Mouse (Mus musculus): ENCODE results near the gene Prtg. TPM values are rescaled to one million over a fixed set of nuclear protein-coding genes. Genes with fewer than 3 reads are reported as not detected.
A peak's percentile ranks its signal among the peaks of the same experiment; 100 is the strongest.

The Prtg gene
- polyA plus RNA-seq, 1 experiment from 2014 or later, result 2.7 TPM

DNA sequence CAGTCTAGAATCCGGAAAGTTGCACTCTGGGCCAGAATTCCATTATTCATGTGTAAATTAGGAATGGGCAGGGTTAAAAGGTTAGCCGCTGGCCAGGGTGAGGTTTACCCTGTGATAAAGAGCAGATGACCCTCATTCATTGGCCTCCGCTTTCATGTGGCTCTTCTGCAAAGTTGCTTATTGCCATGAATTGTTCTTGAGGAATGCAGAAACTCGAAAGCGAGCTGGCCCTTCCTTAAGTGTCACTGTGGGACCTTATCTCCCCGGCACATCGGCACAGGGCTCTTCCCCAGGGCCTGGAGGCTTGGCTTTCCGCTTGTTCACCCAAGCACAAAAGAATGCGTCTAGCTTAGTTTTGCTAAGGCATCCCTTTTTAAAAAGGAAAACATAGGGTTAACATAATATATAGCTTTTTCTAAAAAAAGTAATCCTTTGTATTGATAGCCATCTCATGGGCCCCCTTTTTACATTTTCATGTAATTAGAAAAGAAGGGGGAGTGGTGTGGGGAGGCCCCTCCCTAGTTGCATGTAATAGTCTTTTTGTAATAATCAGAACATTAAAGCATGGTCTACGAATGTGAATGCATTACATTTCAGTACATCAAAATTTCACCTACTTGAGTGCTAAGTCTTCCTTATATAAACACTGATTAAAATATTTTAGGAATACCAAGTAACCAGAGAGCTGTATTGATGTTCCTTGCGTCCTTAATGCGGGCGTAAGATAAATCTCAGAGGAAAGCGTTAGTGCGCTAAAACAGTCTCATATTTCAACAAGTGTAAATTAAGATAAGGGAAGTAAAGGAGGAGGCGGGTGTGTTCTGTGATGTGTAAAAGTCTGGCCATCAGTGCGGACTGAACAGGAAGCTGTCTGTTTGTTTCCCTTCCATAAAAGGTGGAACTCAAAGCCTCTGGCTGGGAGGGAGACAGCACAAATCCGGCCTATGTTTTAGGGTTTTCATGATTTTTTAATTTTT lies 6.2 kb downstream of the Prtg start:
- H3K4me3 ChIP-seq (ENCODE audit: low read depth, low read length), result no peak overlapping the region
- no peak overlapping the region for H3K9ac ChIP-seq (ENCODE audit: low read length)
- no peaks in the 10 kb centered on the region for H3K9me3 ChIP-seq (ENCODE audit: control insufficient read depth, low read length)
- no peak for ATAC-seq (ENCODE audit: insufficient number of reproducible peaks, low FRiP score, low TSS enrichment, low read depth)
- H3K36me3 ChIP-seq (ENCODE audit: control insufficient read depth, insufficient read depth, low read length), result no peaks in the 10 kb centered on the region
- no peak for DNase-seq (ENCODE audit: low spot score)
- WGBS, result 27% methylated on average over 18 of the region's 18 CpGs
- H3K27ac ChIP-seq (replicated peaks; ENCODE audit: low read depth, low read length), result no peak overlapping the region
- no peaks in the 10 kb centered on the region for H3K27me3 ChIP-seq (ENCODE audit: control insufficient read depth, insufficient read depth, low read length)
- H3K4me2 ChIP-seq (ENCODE audit: low read depth, severe bottlenecking), result no peak overlapping the region
- peaks cover 10% of the 10 kb centered on the region for H3K4me1 ChIP-seq (ENCODE audit: control insufficient read depth, insufficient read depth, low read length)

DNA sequence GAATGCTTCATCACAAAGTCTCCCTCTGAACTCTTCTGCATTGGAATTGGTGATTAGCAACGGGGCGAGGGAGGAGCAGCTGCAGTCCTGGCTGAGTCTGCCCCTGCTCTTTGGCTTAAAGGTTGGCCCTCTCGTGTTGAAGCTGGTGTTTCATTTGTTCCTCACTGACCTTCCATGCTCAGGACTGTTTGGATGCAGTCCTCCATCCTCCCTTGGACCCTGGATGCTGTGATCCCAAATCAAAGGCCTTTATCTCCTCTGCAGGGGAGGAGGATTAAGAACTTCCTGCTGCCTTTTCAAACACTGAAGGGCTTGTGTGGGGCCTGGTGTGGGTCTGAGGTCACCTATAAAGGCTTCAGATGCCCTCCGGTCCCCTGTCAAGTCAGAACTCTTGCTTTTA lies 18.8 kb downstream of the Prtg start:
- H3K36me3 ChIP-seq (ENCODE audit: control insufficient read depth, insufficient read depth, low read length), result no peaks in the 10 kb centered on the region
- H3K9ac ChIP-seq (ENCODE audit: low read length), result no peak overlapping the region
- no peak overlapping the region for H3K4me3 ChIP-seq (ENCODE audit: low read depth, low read length)
- no peak for DNase-seq (ENCODE audit: low spot score)
- no peak overlapping the region for H3K27ac ChIP-seq (replicated peaks; ENCODE audit: low read depth, low read length)
- no peak overlapping the region for H3K4me2 ChIP-seq (ENCODE audit: low read depth, severe bottlenecking)
- no peak for ATAC-seq (ENCODE audit: insufficient number of reproducible peaks, low FRiP score, low TSS enrichment, low read depth)
- no peaks in the 10 kb centered on the region for H3K9me3 ChIP-seq (ENCODE audit: control insufficient read depth, low read length)
- no peaks in the 10 kb centered on the region for H3K27me3 ChIP-seq (ENCODE audit: control insufficient read depth, insufficient read depth, low read length)
- H3K4me1 ChIP-seq (ENCODE audit: control insufficient read depth, insufficient read depth, low read length), result peaks cover 12% of the 10 kb centered on the region
- WGBS, result 13% methylated on average over 4 of the region's 4 CpGs

DNA sequence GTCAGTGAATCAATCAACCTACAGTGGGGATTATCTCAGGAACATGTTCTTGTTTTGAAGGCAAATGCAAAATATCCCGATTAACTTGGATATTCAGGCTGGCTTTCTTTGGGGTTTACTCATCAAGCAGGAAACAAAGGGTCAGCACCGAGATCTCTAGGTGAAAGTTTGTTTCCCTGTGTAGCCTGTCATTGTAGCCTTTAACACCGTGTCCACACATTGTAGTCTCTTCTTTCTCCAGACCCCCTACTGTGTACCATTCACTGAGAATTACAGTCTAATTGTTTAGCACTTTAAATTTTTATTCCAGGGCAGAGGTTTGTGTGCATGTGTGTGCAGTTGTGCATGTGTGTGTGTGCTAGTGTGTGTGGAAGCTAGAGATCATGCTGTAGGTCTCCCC lies 19.3 kb downstream of the Prtg start:
- 22% methylated on average over 3 of the region's 3 CpGs for WGBS
- Histone ChIP-seq H3K9me3 (ENCODE audit: control insufficient read depth, low read length) (no peaks in the 10 kb centered on the region), H3K4me3 (ENCODE audit: low read depth, low read length) (no peak overlapping the region), H3K27me3 (ENCODE audit: control insufficient read depth, insufficient read depth, low read length) (no peaks in the 10 kb centered on the region), H3K27ac (replicated peaks; ENCODE audit: low read depth, low read length) (no peak overlapping the region), H3K4me2 (ENCODE audit: low read depth, severe bottlenecking) (no peak overlapping the region), H3K4me1 (ENCODE audit: control insufficient read depth, insufficient read depth, low read length) (peaks cover 12% of the 10 kb centered on the region), H3K9ac (ENCODE audit: low read length) (no peak overlapping the region), H3K36me3 (ENCODE audit: control insufficient read depth, insufficient read depth, low read length) (no peaks in the 10 kb centered on the region)
- no peak for ATAC-seq (ENCODE audit: insufficient number of reproducible peaks, low FRiP score, low TSS enrichment, low read depth)
- no peak for DNase-seq (ENCODE audit: low spot score)

DNA sequence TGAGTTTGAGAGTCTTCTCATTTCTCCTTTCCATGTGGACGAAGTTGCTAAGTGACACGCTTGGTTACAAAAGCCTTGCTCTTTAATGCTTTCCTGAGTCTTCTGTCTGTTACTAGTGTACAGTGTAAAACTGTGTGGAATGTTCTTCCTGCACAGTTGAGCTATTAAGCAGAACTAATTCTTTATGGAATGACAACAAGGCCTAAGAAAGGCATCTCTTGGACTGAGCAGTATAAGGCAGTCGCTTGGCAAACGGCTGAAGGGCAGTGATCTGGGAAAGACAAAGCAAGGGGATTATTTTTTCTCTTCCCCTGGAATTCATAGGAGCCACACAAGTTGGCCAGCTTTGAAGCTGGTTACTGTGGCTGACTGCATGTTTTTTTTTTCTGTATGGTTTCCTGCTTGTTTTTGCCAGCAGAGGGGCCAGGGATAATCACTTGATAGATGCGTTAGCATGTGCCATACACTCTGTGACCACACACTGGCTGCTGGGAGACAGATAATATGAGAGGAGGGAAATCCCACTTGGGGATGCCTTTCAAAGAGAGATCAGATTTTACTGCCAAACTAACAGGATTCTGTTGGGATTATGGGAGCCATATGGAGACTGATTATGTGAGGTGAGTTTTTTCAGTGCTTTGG lies 22.1 kb downstream of the Prtg start:
- Histone ChIP-seq H3K9ac (ENCODE audit: low read length) (no peak overlapping the region), H3K27ac (replicated peaks; ENCODE audit: low read depth, low read length) (peak overlapping the region; percentile 45), H3K4me1 (ENCODE audit: control insufficient read depth, insufficient read depth, low read length) (peaks cover 12% of the 10 kb centered on the region), H3K27me3 (ENCODE audit: control insufficient read depth, insufficient read depth, low read length) (no peaks in the 10 kb centered on the region), H3K36me3 (ENCODE audit: control insufficient read depth, insufficient read depth, low read length) (no peaks in the 10 kb centered on the region), H3K4me3 (ENCODE audit: low read depth, low read length) (no peak overlapping the region), H3K4me2 (ENCODE audit: low read depth, severe bottlenecking) (no peak overlapping the region), H3K9me3 (ENCODE audit: control insufficient read depth, low read length) (no peaks in the 10 kb centered on the region)
- ATAC-seq (ENCODE audit: insufficient number of reproducible peaks, low FRiP score, low TSS enrichment, low read depth) (no peak), DNase-seq (ENCODE audit: low spot score) (no peak)
- 70% methylated on average over 5 of the region's 5 CpGs for WGBS

DNA sequence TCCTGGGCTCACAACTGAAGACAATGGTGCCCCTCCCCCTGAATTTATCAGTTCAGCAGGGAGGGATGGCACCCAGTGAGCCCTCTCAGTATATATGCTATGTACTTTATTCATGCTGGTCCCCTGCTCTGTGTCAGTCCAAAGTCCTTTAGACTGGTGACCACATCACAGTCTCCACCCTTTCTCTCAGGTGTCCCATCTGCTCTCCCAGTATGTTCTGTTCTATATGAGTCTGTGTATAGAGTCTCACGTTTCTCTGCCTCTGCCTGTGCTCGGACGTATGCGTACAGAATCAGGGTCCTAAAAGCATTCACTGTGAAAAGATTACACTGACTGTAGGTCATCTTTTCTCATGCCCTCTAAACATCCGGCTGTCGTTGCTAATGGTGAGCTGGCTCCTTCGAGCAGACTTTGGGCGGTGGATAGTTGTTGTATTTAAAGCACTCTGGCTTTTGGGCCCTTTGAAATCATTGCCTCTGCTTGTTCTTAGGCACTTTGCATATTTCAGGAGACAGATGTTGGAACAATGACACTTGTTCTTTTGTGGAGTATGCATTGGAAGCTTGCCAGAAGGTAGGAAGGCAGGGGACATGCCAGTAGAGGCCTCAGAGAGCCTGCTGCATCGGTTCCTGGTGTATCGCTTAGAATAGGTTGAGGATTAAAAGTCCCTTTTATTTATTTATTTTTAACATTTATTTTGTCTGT lies 27.5 kb downstream of the Prtg start:
- no peak for ATAC-seq (ENCODE audit: insufficient number of reproducible peaks, low FRiP score, low TSS enrichment, low read depth)
- WGBS, result 70% methylated on average over 10 of the region's 10 CpGs
- DNase-seq (ENCODE audit: low spot score), result no peak
- H3K9ac ChIP-seq (ENCODE audit: low read length), result no peak overlapping the region
- no peaks in the 10 kb centered on the region for H3K36me3 ChIP-seq (ENCODE audit: control insufficient read depth, insufficient read depth, low read length)
- H3K4me1 ChIP-seq (ENCODE audit: control insufficient read depth, insufficient read depth, low read length), result peaks cover 15% of the 10 kb centered on the region
- H3K4me3 ChIP-seq (ENCODE audit: low read depth, low read length), result no peak overlapping the region
- no peak overlapping the region for H3K27ac ChIP-seq (replicated peaks; ENCODE audit: low read depth, low read length)
- H3K9me3 ChIP-seq (ENCODE audit: control insufficient read depth, low read length), result no peaks in the 10 kb centered on the region
- H3K27me3 ChIP-seq (ENCODE audit: control insufficient read depth, insufficient read depth, low read length), result no peaks in the 10 kb centered on the region
- no peak overlapping the region for H3K4me2 ChIP-seq (ENCODE audit: low read depth, severe bottlenecking)

DNA sequence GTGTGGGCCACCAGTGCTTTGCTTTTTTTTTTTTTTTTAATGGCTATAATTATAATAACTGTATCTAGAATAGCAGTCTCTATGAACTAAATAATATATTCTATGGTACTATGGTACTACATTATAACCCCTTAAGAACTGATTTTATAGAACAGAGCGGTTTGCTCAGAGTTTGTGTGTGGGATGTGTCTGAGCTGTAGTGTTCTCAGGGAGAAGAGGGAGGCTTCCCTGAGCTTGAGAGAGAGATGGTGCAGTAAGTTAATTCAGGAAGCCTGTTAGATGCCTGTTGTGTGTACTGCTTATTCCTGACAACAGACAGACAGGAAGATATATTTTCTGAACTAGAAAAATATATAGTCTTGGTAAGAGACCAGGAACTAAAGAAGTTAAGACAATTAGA lies 28.3 kb downstream of the Prtg start:
- WGBS, result 86% methylated on average over 1 of the region's 1 CpGs
- no peak for DNase-seq (ENCODE audit: low spot score)
- Histone ChIP-seq H3K36me3 (ENCODE audit: control insufficient read depth, insufficient read depth, low read length) (no peaks in the 10 kb centered on the region), H3K27ac (replicated peaks; ENCODE audit: low read depth, low read length) (no peak overlapping the region), H3K9me3 (ENCODE audit: control insufficient read depth, low read length) (no peaks in the 10 kb centered on the region), H3K4me1 (ENCODE audit: control insufficient read depth, insufficient read depth, low read length) (peaks cover 15% of the 10 kb centered on the region), H3K27me3 (ENCODE audit: control insufficient read depth, insufficient read depth, low read length) (no peaks in the 10 kb centered on the region), H3K4me2 (ENCODE audit: low read depth, severe bottlenecking) (no peak overlapping the region), H3K4me3 (ENCODE audit: low read depth, low read length) (no peak overlapping the region), H3K9ac (ENCODE audit: low read length) (no peak overlapping the region)
- ATAC-seq (ENCODE audit: insufficient number of reproducible peaks, low FRiP score, low TSS enrichment, low read depth), result no peak

DNA sequence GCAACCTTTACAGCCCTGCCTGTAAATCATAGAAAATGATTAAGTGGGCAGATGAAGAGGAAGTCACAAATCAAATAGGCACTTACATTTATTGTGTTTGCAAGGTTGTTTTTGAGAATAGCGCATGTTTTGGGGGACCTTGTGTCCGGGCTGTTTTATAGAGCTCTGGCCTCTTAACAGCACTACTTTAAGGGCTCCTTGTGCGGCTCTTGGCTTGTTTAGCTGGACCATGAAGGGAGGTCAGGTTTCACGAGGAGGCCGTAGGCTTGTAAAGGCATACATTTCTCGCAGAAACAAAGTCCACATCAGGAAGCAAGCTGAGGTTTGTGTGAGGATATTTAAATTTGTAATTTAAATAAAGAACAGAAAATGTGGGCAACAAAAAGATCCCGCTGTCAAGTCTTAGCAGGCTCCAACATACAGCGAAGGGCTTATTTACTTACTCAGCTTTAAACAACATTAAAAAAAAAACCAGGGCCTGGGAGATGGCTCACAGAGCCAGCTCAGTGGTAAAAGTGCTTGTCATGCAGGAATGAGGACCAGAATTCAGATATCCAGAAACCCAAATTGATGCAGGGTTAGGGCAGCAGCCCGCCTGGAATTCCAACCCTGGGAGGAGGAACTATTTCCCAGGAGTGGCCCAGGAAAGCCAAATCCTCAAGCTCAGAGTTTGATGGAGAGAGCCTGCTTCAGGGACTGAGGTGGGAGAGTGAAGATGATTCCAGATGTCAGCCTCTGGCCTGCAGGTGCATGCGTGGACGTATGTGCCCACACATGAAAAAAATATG lies 30.2 kb downstream of the Prtg start:
- 29% methylated on average over 11 of the region's 11 CpGs for WGBS
- 0 out of 2 replicates have a peak, but pooled peaks have one; percentile 41 for ATAC-seq (ENCODE audit: insufficient number of reproducible peaks, low FRiP score, low TSS enrichment, low read depth)
- no peaks in the 10 kb centered on the region for H3K36me3 ChIP-seq (ENCODE audit: control insufficient read depth, insufficient read depth, low read length)
- H3K4me1 ChIP-seq (ENCODE audit: control insufficient read depth, insufficient read depth, low read length), result peaks cover 15% of the 10 kb centered on the region
- no peaks in the 10 kb centered on the region for H3K9me3 ChIP-seq (ENCODE audit: control insufficient read depth, low read length)
- H3K4me2 ChIP-seq (ENCODE audit: low read depth, severe bottlenecking), result peak overlapping the region; percentile 20; the same call in 1 of the 2 replicates
- no peak overlapping the region for H3K9ac ChIP-seq (ENCODE audit: low read length)
- H3K4me3 ChIP-seq (ENCODE audit: low read depth, low read length), result no peak overlapping the region
- H3K27me3 ChIP-seq (ENCODE audit: control insufficient read depth, insufficient read depth, low read length), result no peaks in the 10 kb centered on the region
- H3K27ac ChIP-seq (replicated peaks; ENCODE audit: low read depth, low read length), result peak overlapping the region; percentile 49
- peak; percentile 71 for DNase-seq (ENCODE audit: low spot score)

Data from limb, embryonic 11.5 days (tissue).